Mouse (Mus musculus): ENCODE data around the gene Grsf1.

DNA sequence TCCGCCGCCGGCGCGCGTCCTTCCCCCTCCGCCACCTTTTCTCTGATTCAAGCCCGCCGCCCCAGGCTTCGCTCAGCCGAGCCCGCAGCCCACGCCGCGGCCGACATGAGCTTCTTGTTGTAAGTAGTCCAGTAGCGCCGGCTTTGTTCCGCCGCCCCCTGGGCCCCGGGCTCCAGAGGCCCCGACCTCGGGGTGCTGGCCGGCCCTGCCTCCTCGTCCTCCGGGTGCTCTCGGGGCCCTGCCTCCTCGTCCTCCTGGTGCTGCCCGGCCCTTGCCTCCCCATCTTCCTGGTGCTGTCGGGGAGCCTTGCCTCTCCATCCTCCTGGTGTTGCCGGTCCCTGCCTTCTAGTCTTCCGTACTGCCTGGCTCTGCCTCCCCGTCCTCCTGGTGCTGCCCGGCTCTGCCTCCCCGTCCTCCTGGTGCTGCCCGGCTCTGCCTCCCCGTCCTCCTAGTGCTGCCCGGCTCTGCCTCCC lies 45.1 kb upstream of the Grsf1 start:
- no peak for TF ChIP-seq CTCF (IDR thresholded peaks at IDR 0.05; ENCODE audit: low read depth, low read length)
- no peak for TF ChIP-seq POLR2A (IDR thresholded peaks at IDR 0.05; ENCODE audit: borderline replicate concordance, low read depth, low read length)
